Mouse (Mus musculus): ENCODE measurements around the gene Nefh.

The Nefh gene

GRCm38 (mm10) chr11:4953401-4953800, 5.5 kb upstream of the Nefh start:
- DNase-seq (ENCODE audit: inconsistent ontology term): no peak

GRCm38 (mm10) chr11:4949256-4950044, 1.6 kb upstream of the Nefh start:
- peak; percentile 68 for DNase-seq (ENCODE audit: inconsistent ontology term)

GRCm38 (mm10) chr11:4948792-4949191, 928 bp upstream of the Nefh start:
- no peak for DNase-seq (ENCODE audit: inconsistent ontology term)

- DNase-seq (ENCODE audit: inconsistent ontology term): peak; percentile 45
Measured at GRCm38 (mm10) chr11:4946947-4947812, 684 bp downstream of the Nefh start.

GRCm38 (mm10) chr11:4946530-4946929, 1.3 kb downstream of the Nefh start:
- no peak for DNase-seq (ENCODE audit: inconsistent ontology term)

- DNase-seq (ENCODE audit: inconsistent ontology term): no peak
Measured at GRCm38 (mm10) chr11:4936243-4936642, 11.6 kb downstream of the Nefh start.

GRCm38 (mm10) chr11:4931009-4931601, 16.8 kb downstream of the Nefh start:
- no peak for DNase-seq (ENCODE audit: inconsistent ontology term)

- DNase-seq (ENCODE audit: inconsistent ontology term): no peak
Measured at GRCm38 (mm10) chr11:4927224-4927623, 20.6 kb downstream of the Nefh start.

- DNase-seq (ENCODE audit: inconsistent ontology term): no peak
Measured at GRCm38 (mm10) chr11:4921751-4922150, 26.1 kb downstream of the Nefh start.

GRCm38 (mm10) chr11:4921281-4921680, 26.6 kb downstream of the Nefh start:
- DNase-seq (ENCODE audit: inconsistent ontology term): no peak

GRCm38 (mm10) chr11:4916068-4916467, 31.8 kb downstream of the Nefh start:
- peak; percentile 18 for DNase-seq (ENCODE audit: inconsistent ontology term)

GRCm38 (mm10) chr11:4906231-4906630, 41.6 kb downstream of the Nefh start:
- no peak for DNase-seq (ENCODE audit: inconsistent ontology term)

GRCm38 (mm10) chr11:4901956-4902355, 45.9 kb downstream of the Nefh start:
- no peak for DNase-seq (ENCODE audit: inconsistent ontology term)

GRCm38 (mm10) chr11:4900437-4900836, 47.4 kb downstream of the Nefh start:
- DNase-seq (ENCODE audit: inconsistent ontology term): no peak

GRCm38 (mm10) chr11:4894848-4895816, 52.7 kb downstream of the Nefh start, which contains the start of gene Thoc5:
Thoc5 (plus strand) TSS chr11:4895320.
- DNase-seq (ENCODE audit: inconsistent ontology term): peak; percentile 82

Data from Muller cell, postnatal 12 days (primary cell).